Mouse (Mus musculus): Measurements from ENCODE around the gene Il4. TPM values are rescaled to one million over a fixed set of nuclear protein-coding genes. Genes with fewer than 3 reads are reported as not detected.

Gene Il4
- polyA plus RNA-seq, 1 experiment from 2014 or later = 0.88 TPM

DNA sequence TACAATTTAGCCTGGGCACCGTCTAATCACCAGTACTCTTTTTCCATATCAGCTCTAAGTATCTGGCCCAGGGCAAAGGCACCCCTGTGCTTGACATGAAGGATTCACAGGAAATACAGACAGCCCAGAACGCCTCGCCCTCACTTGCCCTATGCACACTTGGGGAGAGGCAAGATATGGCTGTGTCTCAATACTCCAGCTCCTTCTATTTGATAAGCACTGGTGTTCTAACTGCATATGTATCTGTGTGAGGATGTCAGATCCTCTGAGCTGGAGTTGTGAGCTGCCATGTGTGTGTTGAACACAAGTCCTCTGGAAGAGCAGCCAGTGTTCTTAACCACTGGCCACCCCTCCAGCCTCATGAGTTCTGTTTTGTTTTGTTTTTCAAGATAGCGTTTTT, 33.0 kb upstream of the Il4 start:
- WGBS = 94% methylated on average over 4 of the region's 4 CpGs
- Histone ChIP-seq H3K9me3 (ENCODE audit: control insufficient read depth, low read length) (no peaks in the 10 kb centered on the region), H3K27me3 (ENCODE audit: control insufficient read depth, insufficient read depth, low read length) (no peaks in the 10 kb centered on the region), H3K4me1 (ENCODE audit: control insufficient read depth, insufficient read depth, low read length) (no peaks in the 10 kb centered on the region), H3K27ac (replicated peaks; ENCODE audit: low read depth, low read length) (no peak overlapping the region), H3K9ac (ENCODE audit: low read length) (no peak overlapping the region), H3K4me3 (ENCODE audit: low read depth, low read length) (no peak overlapping the region), H3K4me2 (ENCODE audit: low read depth, severe bottlenecking) (no peak overlapping the region), H3K36me3 (ENCODE audit: control insufficient read depth, insufficient read depth, low read length) (peaks cover 12% of the 10 kb centered on the region)
- no peak for ATAC-seq (ENCODE audit: insufficient number of reproducible peaks, low FRiP score, low TSS enrichment, low read depth)
- no peak for DNase-seq (ENCODE audit: low spot score)

DNA sequence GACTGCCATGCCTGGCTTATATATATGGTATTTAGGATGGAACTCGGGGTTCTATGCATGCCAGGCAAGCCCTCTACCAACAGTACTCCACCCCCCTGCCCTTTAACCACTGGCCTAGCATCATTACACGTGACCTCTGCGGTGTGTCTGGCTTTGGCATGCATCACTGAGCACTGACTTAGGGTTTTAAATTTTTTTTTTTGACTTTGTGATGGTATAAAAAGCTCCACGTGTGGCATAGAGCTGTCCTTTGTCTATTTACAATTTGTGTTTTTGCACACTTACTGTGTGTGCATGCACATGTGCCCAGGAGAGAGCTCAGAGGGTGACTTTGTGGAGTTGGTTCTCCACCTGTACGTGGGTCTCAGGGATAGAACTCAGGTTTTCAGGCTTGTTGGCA, 25.5 kb upstream of the Il4 start:
- Histone ChIP-seq H3K4me1 (ENCODE audit: control insufficient read depth, insufficient read depth, low read length) (no peaks in the 10 kb centered on the region), H3K4me3 (ENCODE audit: low read depth, low read length) (no peak overlapping the region), H3K36me3 (ENCODE audit: control insufficient read depth, insufficient read depth, low read length) (no peaks in the 10 kb centered on the region), H3K9me3 (ENCODE audit: control insufficient read depth, low read length) (no peaks in the 10 kb centered on the region), H3K9ac (ENCODE audit: low read length) (no peak overlapping the region), H3K4me2 (ENCODE audit: low read depth, severe bottlenecking) (no peak overlapping the region), H3K27ac (replicated peaks; ENCODE audit: low read depth, low read length) (no peak overlapping the region), H3K27me3 (ENCODE audit: control insufficient read depth, insufficient read depth, low read length) (no peaks in the 10 kb centered on the region)
- WGBS = 86% methylated on average over 5 of the region's 5 CpGs
- ATAC-seq (ENCODE audit: insufficient number of reproducible peaks, low FRiP score, low TSS enrichment, low read depth) (no peak), DNase-seq (ENCODE audit: low spot score) (no peak)

DNA sequence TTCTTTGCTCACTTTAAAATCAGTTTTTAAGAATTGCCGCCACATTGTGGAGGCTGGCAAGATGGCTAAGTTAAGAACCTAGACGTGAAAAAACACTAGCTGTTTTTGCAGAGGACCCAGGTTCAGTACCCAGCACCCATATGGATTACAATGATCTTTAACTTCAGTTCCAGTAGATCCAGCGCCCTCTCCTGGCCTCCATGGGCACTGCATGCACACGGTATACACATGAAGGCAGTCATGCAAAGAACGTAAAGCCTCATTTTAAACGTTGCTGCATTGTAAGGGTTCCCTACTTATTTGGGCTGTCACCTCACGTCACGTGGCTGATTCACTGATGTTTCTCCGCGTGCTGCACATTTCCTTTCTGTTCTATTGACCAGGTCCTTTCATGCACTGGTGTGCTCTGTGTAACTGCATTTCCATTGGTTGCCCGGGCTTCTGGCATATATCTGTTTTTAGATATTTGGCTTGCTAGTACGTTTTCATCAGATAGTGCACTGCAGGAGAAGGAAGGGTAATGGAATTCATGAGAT, 24.3 kb upstream of the Il4 start:
- H3K27ac ChIP-seq (replicated peaks; ENCODE audit: low read depth, low read length) = no peak overlapping the region
- no peaks in the 10 kb centered on the region for H3K27me3 ChIP-seq (ENCODE audit: control insufficient read depth, insufficient read depth, low read length)
- H3K36me3 ChIP-seq (ENCODE audit: control insufficient read depth, insufficient read depth, low read length) = no peaks in the 10 kb centered on the region
- ATAC-seq (ENCODE audit: insufficient number of reproducible peaks, low FRiP score, low TSS enrichment, low read depth) = no peak
- no peak overlapping the region for H3K4me2 ChIP-seq (ENCODE audit: low read depth, severe bottlenecking)
- DNase-seq (ENCODE audit: low spot score) = no peak
- H3K4me1 ChIP-seq (ENCODE audit: control insufficient read depth, insufficient read depth, low read length) = no peaks in the 10 kb centered on the region
- no peaks in the 10 kb centered on the region for H3K9me3 ChIP-seq (ENCODE audit: control insufficient read depth, low read length)
- H3K4me3 ChIP-seq (ENCODE audit: low read depth, low read length) = no peak overlapping the region
- WGBS = 81% methylated on average over 12 of the region's 12 CpGs
- no peak overlapping the region for H3K9ac ChIP-seq (ENCODE audit: low read length)

DNA sequence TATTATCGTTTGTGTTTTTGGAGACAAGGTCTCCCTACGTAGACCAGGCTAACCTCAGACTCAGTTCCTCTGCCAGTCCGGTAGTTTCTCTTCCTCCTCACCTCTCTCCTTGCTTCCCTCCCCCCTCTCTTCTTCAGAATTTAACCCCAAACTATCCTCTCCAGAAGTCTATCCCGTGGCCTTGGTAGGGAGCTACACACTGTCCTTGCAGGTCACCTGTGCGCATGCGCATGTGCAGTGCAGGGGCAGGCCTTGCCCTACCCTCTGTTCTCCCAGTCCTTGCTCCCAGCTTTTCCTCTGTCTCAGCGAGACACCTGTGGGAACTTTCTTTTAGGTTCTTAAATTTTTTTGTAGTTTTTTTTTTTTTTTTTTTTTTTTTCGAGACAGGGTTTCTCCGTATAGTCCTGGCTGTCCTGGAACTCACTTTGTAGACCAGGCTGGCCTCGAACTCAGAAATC, 19.4 kb upstream of the Il4 start:
- H3K9me3 ChIP-seq (ENCODE audit: control insufficient read depth, low read length) = no peaks in the 10 kb centered on the region
- 76% methylated on average over 10 of the region's 10 CpGs for WGBS
- DNase-seq (ENCODE audit: low spot score) (no peak), ATAC-seq (ENCODE audit: insufficient number of reproducible peaks, low FRiP score, low TSS enrichment, low read depth) (no peak)
- H3K4me2 ChIP-seq (ENCODE audit: low read depth, severe bottlenecking) = peak overlapping the region; percentile 35
- peaks cover 9% of the 10 kb centered on the region; the same call in 1 of the 2 replicates for H3K4me1 ChIP-seq (ENCODE audit: control insufficient read depth, insufficient read depth, low read length)
- no peak overlapping the region for H3K9ac ChIP-seq (ENCODE audit: low read length)
- H3K27ac ChIP-seq (replicated peaks; ENCODE audit: low read depth, low read length) = peak overlapping the region; percentile 74; the same call in 1 of the 2 replicates
- no peaks in the 10 kb centered on the region for H3K27me3 ChIP-seq (ENCODE audit: control insufficient read depth, insufficient read depth, low read length)
- H3K4me3 ChIP-seq (ENCODE audit: low read depth, low read length) = no peak overlapping the region
- no peaks in the 10 kb centered on the region for H3K36me3 ChIP-seq (ENCODE audit: control insufficient read depth, insufficient read depth, low read length)

DNA sequence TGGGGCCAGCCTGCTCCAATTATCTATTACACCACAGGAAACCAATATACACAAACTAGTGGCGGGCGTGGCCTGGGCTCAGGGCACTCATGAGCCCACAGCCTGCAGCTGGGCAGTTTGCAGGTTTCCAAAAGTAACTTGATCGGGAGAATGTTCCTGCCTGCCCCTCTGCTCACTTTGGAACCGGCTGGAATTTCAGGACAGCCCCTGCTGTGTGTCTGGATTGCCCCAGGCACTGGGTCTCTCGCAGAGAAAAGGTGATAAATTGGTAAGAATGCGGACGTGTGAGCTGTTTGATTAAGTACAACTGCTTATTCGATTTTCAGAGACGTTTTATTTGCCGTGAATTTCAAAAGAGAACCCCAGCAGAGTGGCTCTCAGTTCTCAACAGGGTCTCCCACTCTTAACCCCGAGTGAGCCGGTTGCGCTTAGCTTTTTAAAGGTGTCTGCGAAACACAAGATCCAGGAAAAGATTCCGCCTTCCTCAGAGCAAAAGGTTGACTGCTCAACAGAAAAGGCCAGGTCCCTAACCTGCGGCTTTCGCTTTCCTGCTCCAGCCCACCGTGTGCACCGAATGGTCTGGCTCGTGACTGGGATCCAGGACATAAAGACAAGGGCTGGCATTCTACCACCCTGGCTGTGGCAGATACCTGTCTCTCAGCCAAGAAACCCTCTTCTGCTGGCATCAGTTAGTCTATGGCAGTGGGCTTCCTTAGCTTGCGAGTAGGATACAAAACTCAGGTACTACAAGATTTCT, 18.8 kb upstream of the Il4 start:
- ATAC-seq (ENCODE audit: insufficient number of reproducible peaks, low FRiP score, low TSS enrichment, low read depth) (peak; percentile 66; the same call in 1 of the 2 replicates), DNase-seq (ENCODE audit: low spot score) (peak; percentile 81)
- no peaks in the 10 kb centered on the region for H3K27me3 ChIP-seq (ENCODE audit: control insufficient read depth, insufficient read depth, low read length)

DNA sequence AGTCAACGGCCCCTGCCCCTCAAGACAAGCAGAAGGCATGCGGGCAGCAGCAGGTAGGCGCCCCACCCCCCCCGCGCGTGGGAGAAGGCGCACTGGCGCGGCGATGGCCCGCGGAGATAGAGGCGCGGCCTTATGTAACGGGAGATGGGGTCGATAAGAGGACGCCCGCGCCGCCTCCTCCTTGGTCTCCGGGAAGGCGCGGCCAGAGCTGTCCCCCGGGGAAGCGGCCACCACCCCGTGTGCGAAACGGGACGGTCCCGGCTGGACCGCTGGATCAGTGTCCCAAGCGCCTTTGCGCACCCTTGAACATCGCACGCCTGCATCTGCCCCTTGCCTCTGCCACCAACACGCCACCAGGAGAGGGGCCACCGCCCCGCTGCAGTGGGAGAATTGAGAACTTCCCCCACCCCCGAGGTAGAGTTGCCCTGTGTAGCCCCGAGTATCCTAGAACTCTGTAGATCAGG, 17.7 kb upstream of the Il4 start:
- Histone ChIP-seq H3K27ac (replicated peaks; ENCODE audit: low read depth, low read length) (no peak overlapping the region), H3K4me2 (ENCODE audit: low read depth, severe bottlenecking) (peak overlapping the region; percentile 81), H3K4me3 (ENCODE audit: low read depth, low read length) (peak overlapping the region; percentile 23), H3K9ac (ENCODE audit: low read length) (no peak overlapping the region; the same call in 1 of the 2 replicates), H3K27me3 (ENCODE audit: control insufficient read depth, insufficient read depth, low read length) (no peaks in the 10 kb centered on the region), H3K4me1 (ENCODE audit: control insufficient read depth, insufficient read depth, low read length) (peaks cover 9% of the 10 kb centered on the region; the same call in 1 of the 2 replicates), H3K9me3 (ENCODE audit: control insufficient read depth, low read length) (no peaks in the 10 kb centered on the region), H3K36me3 (ENCODE audit: control insufficient read depth, insufficient read depth, low read length) (no peaks in the 10 kb centered on the region)
- no peak for ATAC-seq (ENCODE audit: insufficient number of reproducible peaks, low FRiP score, low TSS enrichment, low read depth)
- peak; percentile 40 for DNase-seq (ENCODE audit: low spot score)
- 3% methylated on average over 40 of the region's 40 CpGs for WGBS

More for the DNA sequence above, 18.8 kb upstream of the Il4 start:
- H3K9me3 ChIP-seq (ENCODE audit: control insufficient read depth, low read length) = no peaks in the 10 kb centered on the region
- H3K4me1 ChIP-seq (ENCODE audit: control insufficient read depth, insufficient read depth, low read length) = peaks cover 9% of the 10 kb centered on the region; the same call in 1 of the 2 replicates
- peak overlapping the region; percentile 74; the same call in 1 of the 2 replicates for H3K27ac ChIP-seq (replicated peaks; ENCODE audit: low read depth, low read length)
- H3K36me3 ChIP-seq (ENCODE audit: control insufficient read depth, insufficient read depth, low read length) = no peaks in the 10 kb centered on the region
- peak overlapping the region; percentile 35 for H3K4me2 ChIP-seq (ENCODE audit: low read depth, severe bottlenecking)
- H3K9ac ChIP-seq (ENCODE audit: low read length) = peak overlapping the region; percentile 17; the same call in 1 of the 2 replicates
- 9% methylated on average over 21 of the region's 21 CpGs for WGBS
- peak overlapping the region; percentile 20; the same call in 1 of the 2 replicates for H3K4me3 ChIP-seq (ENCODE audit: low read depth, low read length)

DNA sequence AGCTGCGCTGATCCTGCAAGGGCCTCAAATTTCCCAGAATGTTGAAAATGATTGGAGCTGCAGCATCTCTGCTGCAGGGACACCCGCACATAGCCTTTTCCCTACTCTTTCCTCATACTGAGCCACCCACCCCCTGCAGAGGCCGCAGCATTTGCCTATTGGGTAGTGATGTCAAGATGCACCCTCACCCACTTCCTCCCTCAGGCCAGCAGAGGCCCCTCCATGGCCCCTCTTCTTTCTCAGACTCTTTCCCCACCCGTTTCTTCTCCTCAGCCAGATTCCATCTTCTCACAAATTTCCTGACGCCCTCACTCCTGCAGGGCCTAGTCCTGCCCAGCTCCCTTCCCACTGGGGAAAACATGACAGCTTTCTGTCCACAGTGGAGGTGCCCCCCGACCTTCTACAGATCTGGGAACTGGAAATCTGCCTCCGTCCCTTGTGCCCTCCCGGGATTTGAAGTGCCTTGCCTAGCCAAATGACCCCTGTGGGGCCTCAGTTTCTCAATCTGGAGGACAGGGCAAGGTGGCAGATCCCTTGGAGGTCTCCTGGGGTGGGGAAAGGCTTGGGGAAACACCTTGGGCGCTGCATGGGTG, 17.2 kb upstream of the Il4 start:
- H3K9ac ChIP-seq (ENCODE audit: low read length) = no peak overlapping the region; the same call in 1 of the 2 replicates
- peak overlapping the region; percentile 81 for H3K4me2 ChIP-seq (ENCODE audit: low read depth, severe bottlenecking)
- no peak for ATAC-seq (ENCODE audit: insufficient number of reproducible peaks, low FRiP score, low TSS enrichment, low read depth)
- H3K9me3 ChIP-seq (ENCODE audit: control insufficient read depth, low read length) = no peaks in the 10 kb centered on the region
- 44% methylated on average over 9 of the region's 9 CpGs for WGBS
- no peak for DNase-seq (ENCODE audit: low spot score)
- peak overlapping the region; percentile 23 for H3K4me3 ChIP-seq (ENCODE audit: low read depth, low read length)
- no peaks in the 10 kb centered on the region for H3K27me3 ChIP-seq (ENCODE audit: control insufficient read depth, insufficient read depth, low read length)
- H3K27ac ChIP-seq (replicated peaks; ENCODE audit: low read depth, low read length) = no peak overlapping the region
- no peaks in the 10 kb centered on the region for H3K36me3 ChIP-seq (ENCODE audit: control insufficient read depth, insufficient read depth, low read length)
- H3K4me1 ChIP-seq (ENCODE audit: control insufficient read depth, insufficient read depth, low read length) = peaks cover 9% of the 10 kb centered on the region; the same call in 1 of the 2 replicates

DNA sequence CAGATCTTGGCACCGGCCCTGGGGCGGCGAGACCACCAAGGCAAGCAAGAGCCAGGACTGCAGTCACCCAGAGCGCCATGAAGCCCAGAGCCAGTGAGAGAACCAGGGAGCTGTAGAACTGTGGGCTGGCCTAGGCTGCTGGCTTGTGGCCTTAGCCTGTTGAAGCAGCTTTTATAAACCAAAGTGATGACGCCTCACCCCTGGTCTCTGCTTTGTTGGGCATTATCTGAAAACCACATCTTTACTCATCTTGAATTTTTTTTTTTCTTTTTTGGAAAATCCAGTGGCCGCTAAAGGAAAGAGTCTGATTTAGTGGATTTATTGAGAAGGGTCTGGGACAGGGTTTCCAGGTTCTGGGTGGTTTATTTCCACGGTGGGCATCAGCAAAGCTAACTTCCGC, 16.1 kb upstream of the Il4 start, which contains the start of gene Il13:
Gene Il13, minus strand, starts transcription at position 147 of the 400 bp plus-strand sequence.
- no peak within 1 kb of the TSS for H3K4me2 ChIP-seq (ENCODE audit: low read depth, severe bottlenecking)
- ATAC-seq (ENCODE audit: insufficient number of reproducible peaks, low FRiP score, low TSS enrichment, low read depth) = no peak
- 89% methylated on average over 8 of the region's 8 CpGs for WGBS
- H3K9ac ChIP-seq (ENCODE audit: low read length) = no peak within 1 kb of the TSS; the same call in 1 of the 2 replicates
- peaks cover 9% of the 10 kb centered on the region; the same call in 1 of the 2 replicates for H3K4me1 ChIP-seq (ENCODE audit: control insufficient read depth, insufficient read depth, low read length)
- H3K36me3 ChIP-seq (ENCODE audit: control insufficient read depth, insufficient read depth, low read length) = no peaks in the 10 kb centered on the region
- no peaks in the 10 kb centered on the region for H3K27me3 ChIP-seq (ENCODE audit: control insufficient read depth, insufficient read depth, low read length)
- no peak within 1 kb of the TSS for H3K4me3 ChIP-seq (ENCODE audit: low read depth, low read length)
- DNase-seq (ENCODE audit: low spot score) = no peak
- no peaks in the 10 kb centered on the region for H3K9me3 ChIP-seq (ENCODE audit: control insufficient read depth, low read length)
- no peak within 1 kb of the TSS for H3K27ac ChIP-seq (replicated peaks; ENCODE audit: low read depth, low read length)

Measured in limb, embryonic 11.5 days (tissue).